Mouse (Mus musculus) kidney, embryonic 16.5 days (tissue): ENCODE results near the gene Rbm38. TPM values are rescaled to one million over a fixed set of nuclear protein-coding genes. Genes with fewer than 3 reads are reported as not detected.
A peak's percentile ranks its signal among the peaks of the same experiment; 100 is the strongest.

ENCODE experiments used
- ATAC-seq: fragments of 200-750 bp; cut with Nextera tagmentation; 2 replicates; pipeline ENCODE4 v1.8.0; 2017; ENCODE audit warnings: moderate TSS enrichment; ENCODE audit not compliant: low FRiP score, low TSS enrichment
- H3K27ac ChIP-seq: fragments of 300-500 bp; sonication (generic); 2 replicates; pipeline ENCODE4 v1.5.1; 2014; ENCODE audit warnings: low read length
- H3K27me3 ChIP-seq: fragments of 300-500 bp; sonication (generic); 2 replicates; pipeline ENCODE4 v1.6.1; 2014; ENCODE audit warnings: low read length, control low read depth, mixed read lengths; ENCODE audit not compliant: insufficient read depth
- H3K36me3 ChIP-seq: fragments of 300-500 bp; sonication (generic); 2 replicates; pipeline ENCODE4 v1.6.1; 2014; ENCODE audit warnings: low read length, control low read depth, mixed read lengths; ENCODE audit not compliant: insufficient read depth
- H3K4me1 ChIP-seq: fragments of 300-500 bp; sonication (generic); 2 replicates; pipeline ENCODE4 v1.6.1; 2014; ENCODE audit warnings: low read length, control low read depth, mixed read lengths; ENCODE audit not compliant: insufficient read depth
- H3K4me2 ChIP-seq: fragments of 300-500 bp; sonication (generic); replicated peaks from 2 replicates; pipeline ENCODE4 v1.6.1; 2014; ENCODE audit warnings: low read depth, low read length
- H3K4me3 ChIP-seq: fragments of 300-500 bp; sonication (generic); 2 replicates; pipeline ENCODE4 v1.5.1; 2014; ENCODE audit warnings: mild to moderate bottlenecking, low read length
- H3K9ac ChIP-seq: fragments of 300-500 bp; sonication (generic); replicated peaks from 2 replicates; pipeline ENCODE4 v1.6.1; 2014; ENCODE audit warnings: low read length
- H3K9me3 ChIP-seq: fragments of 300-500 bp; sonication (generic); 2 replicates; pipeline ENCODE4 v1.6.1; 2016; ENCODE audit warnings: low read length, control low read depth
- WGBS: fragments of 180-500 bp; shearing (Covaris S2); extraction: QIAGEN DNeasy Blood & Tissue Kit; methylation state at CpG from one replicate; pipeline ENCODE4 v1.1.7; 2014; 5-methylcytosine and 5-hydroxymethylcytosine counted together
- polyA plus RNA-seq: library from polyadenylated mRNA; unstranded; fragments of >200 nt; fragmentation: Nextera tagmentation; extraction: Ambion mirVana; gene quantifications from 2 replicates; pipeline ENCODE4 v1.2.1, GENCODE M21; 2015

Rbm38 gene
- polyA plus RNA-seq, 1 experiment from 2014 or later, result 35.4 TPM

DNA sequence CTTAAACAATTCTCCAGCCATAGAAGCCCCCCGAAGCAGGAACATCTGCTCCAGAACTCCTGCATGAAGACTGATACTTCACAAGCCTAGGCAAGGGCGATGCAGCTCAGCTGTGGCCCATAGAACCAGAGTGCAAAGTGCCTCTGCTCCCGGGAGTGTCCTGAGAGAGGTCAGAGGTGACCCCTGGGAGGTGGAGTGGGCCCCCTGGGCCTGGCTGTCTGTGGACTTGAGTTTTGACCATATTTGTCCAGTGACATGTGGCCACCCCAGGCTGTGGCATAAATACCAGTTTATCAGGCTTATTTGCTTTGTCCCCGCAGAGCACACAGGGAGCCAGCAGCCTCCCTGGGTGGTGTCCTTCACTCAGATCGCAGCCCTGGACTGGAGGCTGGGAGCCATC lies 20.9 kb downstream of the Rbm38 start:
- H3K4me2 ChIP-seq, result no peak overlapping the region

DNA sequence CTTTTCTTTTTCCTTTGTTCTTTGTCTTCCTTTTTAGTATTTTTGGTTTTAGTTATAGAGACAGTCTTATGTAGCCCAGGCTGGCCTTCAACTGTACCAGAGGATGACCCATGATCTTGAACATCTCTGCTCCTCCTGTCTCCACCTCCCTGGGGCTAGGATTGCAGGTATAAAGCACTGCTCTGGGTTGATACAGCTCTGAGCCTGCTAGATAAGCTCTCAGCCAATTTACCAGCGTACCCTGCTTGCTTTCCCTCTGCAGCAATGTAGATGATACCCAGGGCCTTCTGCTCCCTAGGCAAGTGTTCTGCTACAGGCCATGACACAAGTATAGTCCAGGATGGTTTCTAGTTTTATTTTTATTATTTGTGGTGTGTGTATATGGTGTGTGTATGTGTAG lies 21.6 kb downstream of the Rbm38 start:
- ATAC-seq, result no peak
- 93% methylated on average over 1 of the region's 1 CpGs for whole genome bisulfite sequencing
- no peak overlapping the region for H3K9ac ChIP-seq
- H3K27ac ChIP-seq, result no peak overlapping the region
- peaks cover 14% of the 10 kb centered on the region for H3K4me1 ChIP-seq
- H3K4me2 ChIP-seq, result no peak overlapping the region
- H3K9me3 ChIP-seq, result no peaks in the 10 kb centered on the region
- no peak overlapping the region for H3K4me3 ChIP-seq
- H3K36me3 ChIP-seq, result no peaks in the 10 kb centered on the region
- no peaks in the 10 kb centered on the region for H3K27me3 ChIP-seq

More for the DNA sequence above, 20.9 kb downstream of the Rbm38 start:
- peaks cover 8% of the 10 kb centered on the region for H3K4me1 ChIP-seq
- no peak overlapping the region for H3K9ac ChIP-seq
- H3K27ac ChIP-seq, result no peak overlapping the region
- H3K36me3 ChIP-seq, result no peaks in the 10 kb centered on the region
- no peaks in the 10 kb centered on the region for H3K9me3 ChIP-seq
- 52% methylated on average over 5 of the region's 5 CpGs for WGBS
- H3K4me3 ChIP-seq, result no peak overlapping the region
- no peaks in the 10 kb centered on the region for H3K27me3 ChIP-seq
- no peak for ATAC-seq

DNA sequence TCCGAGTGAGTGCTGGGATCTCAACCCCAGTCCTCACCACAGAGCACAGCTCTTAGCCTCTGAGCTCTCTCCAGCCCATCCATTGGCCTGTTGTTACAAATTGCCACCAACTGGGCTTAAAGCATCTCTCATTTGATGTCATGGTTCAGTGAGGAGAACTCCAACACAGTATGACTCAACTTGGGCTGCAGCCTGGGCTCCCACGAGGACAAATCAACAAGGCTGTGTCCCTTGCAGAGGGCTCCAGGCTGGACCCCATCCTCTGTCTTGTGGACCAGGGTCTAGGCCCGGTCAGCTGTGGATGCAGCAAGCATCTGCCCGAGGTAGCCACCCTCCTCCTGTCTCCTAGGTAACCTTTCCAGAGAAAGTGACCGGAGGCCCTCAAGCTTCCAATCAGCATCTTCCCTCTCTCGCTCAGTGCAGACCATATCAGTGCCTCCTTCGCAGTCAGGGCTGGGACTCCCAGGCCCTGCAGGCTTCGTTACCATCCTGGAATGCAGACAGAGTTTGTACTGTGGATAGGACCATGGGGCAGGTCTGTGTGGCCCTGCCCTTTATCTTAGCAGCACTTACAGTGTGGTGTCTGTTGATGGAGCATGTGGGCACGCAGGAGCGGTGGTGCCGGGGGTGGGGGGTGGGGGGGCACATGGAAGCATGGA lies 22.3 kb downstream of the Rbm38 start:
- Histone ChIP-seq H3K27me3 (no peaks in the 10 kb centered on the region), H3K9me3 (no peaks in the 10 kb centered on the region), H3K4me2 (no peak overlapping the region), H3K36me3 (no peaks in the 10 kb centered on the region), H3K9ac (no peak overlapping the region), H3K4me1 (peaks cover 21% of the 10 kb centered on the region), H3K4me3 (no peak overlapping the region), H3K27ac (peak overlapping the region; percentile 26; the same call in 1 of the 2 replicates)
- 51% methylated on average over 11 of the region's 11 CpGs for whole genome bisulfite sequencing
- ATAC-seq, result peak; percentile 79

DNA sequence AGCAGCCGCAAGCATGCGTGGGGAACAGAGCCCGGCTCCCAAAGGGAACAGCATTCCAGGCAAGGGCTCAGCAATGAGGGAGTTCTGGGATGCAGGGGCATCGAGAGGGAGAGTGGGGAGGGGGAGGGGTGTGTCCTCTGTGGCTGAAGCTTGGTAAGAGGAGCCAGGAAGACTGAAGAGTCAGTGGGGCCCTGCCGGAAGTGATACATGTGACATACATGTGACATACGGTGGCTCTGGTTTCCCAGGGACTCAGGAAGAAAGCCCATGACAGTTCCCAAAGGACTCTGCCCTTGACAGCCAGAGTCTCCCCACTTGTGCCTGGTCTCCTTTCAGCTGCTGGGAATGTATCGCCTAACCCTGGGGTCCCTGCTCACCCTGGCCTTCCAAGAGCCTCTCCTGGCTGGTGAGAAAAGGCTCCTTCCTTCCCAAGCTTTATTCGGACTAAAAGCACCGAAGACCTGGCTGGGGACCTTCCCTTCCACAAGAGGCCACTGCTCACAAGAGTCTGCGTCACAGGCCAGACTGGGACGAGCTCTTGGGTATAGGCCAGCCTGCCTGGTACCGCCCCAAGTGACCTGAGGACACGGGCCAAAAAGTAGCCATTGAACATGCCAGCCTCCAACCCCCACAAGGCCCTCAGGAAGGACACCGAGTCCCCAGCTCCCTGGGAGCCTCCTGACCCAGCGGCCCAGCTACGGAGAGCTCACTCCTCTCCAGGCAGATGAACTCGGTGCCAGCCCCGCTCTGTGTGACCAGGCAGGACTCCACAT lies 24.1 kb downstream of the Rbm38 start:
- H3K9ac ChIP-seq, result no peak overlapping the region
- H3K27me3 ChIP-seq, result no peaks in the 10 kb centered on the region
- no peaks in the 10 kb centered on the region for H3K36me3 ChIP-seq
- H3K4me3 ChIP-seq, result no peak overlapping the region
- H3K9me3 ChIP-seq, result no peaks in the 10 kb centered on the region
- WGBS, result 68% methylated on average over 18 of the region's 18 CpGs
- H3K4me2 ChIP-seq, result no peak overlapping the region
- no peak overlapping the region for H3K27ac ChIP-seq
- peaks cover 28% of the 10 kb centered on the region for H3K4me1 ChIP-seq
- no peak for ATAC-seq

DNA sequence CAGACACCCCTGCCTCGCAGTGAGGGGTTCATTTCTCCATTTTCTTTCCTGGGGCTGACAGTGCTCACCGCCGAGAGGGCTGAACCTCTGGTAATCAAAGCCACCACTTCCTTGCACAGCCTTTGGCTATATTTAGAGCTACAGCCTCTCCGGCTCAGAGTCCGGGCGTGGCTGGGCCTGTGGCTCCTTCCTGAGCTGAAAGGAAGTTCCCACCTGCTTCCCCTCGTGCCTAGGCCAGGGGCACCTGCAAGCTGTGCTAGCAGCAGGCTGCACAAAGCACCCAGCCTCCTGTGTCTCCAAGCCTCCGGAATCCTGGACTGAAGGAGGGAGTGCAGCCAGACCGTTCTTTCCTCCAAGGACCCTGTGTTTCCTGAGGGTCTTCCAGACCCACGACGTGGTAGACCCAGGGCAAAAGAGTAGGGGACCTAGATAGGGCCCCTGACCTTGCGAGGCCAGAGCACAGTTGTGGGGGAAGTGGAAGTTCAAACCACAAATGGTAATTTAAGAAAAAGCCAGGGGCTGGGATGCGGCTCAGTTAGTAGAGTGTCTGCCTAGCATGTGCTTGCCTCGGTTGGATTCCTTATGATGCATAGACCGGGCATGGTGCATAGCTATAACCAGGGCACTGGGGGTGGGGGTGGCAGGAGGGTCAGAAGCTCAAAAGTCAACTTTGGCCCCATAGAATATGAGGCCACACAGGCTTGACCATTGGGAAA lies 26.4 kb downstream of the Rbm38 start:
- peaks cover 28% of the 10 kb centered on the region for H3K4me1 ChIP-seq
- H3K4me2 ChIP-seq, result no peak overlapping the region
- peak overlapping the region; percentile 25; the same call in 1 of the 2 replicates for H3K27ac ChIP-seq
- H3K9ac ChIP-seq, result no peak overlapping the region
- H3K9me3 ChIP-seq, result no peaks in the 10 kb centered on the region
- ATAC-seq, result no peak
- no peaks in the 10 kb centered on the region for H3K27me3 ChIP-seq
- H3K4me3 ChIP-seq, result no peak overlapping the region
- 62% methylated on average over 15 of the region's 15 CpGs for WGBS
- H3K36me3 ChIP-seq, result no peaks in the 10 kb centered on the region

DNA sequence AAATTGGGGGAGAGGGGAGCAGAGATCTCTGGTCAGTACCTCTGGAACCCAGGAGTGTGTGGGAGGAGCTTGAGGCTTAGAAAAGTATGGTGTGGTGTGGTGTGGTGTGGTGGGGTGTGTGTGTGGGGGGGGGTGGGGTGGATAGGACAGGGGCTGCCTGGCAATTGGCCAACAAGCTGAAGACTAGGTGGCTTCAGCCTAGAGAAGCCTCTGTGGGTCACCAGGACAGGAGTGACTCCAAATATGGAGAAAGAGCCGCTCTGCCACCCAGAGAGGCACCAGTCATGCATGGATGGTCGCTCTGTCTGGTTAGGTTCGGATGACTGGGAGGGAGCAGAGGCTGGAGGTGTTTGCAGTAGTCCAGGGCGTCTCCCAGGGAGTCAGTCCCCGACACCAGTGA lies 27.2 kb downstream of the Rbm38 start:
- peak; percentile 78 for ATAC-seq
- Histone ChIP-seq H3K36me3 (no peaks in the 10 kb centered on the region), H3K27me3 (no peaks in the 10 kb centered on the region), H3K27ac (peak overlapping the region; percentile 50), H3K9me3 (no peaks in the 10 kb centered on the region), H3K4me1 (peaks cover 27% of the 10 kb centered on the region), H3K9ac (no peak overlapping the region), H3K4me2 (no peak overlapping the region), H3K4me3 (no peak overlapping the region)
- WGBS, result 38% methylated on average over 5 of the region's 5 CpGs

DNA sequence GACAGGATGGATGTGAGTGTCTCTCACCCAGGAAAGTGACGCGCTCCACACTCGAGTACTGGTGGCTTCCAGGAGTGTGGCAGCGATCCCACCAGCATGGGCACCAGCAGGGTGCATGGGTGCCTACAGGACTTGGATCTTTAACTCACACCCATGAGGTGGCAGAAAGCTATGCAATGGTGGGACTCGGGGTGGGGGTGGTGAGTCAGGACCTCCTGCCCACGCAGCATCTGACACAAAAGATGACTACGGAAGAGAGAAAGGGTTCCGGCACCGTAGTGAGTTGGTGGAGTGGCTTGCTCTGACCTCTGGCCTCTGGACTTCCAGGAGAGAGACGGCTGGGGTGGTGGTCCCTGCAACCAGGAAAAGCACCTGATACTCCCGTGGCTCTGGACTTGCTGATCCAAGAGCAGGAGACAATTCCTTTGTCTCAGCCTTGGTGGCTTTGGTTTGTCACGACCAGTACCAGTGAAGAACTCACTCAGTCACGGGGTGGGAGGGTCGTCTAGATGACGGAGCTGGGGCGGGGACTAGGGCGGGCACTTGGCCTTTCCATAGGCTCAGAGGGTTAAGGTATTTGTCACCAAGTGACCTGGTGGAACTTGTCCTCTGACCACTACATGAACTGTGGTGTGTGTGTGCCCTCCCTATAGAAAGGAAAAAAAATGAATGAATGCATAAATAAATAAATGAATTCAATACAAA lies 27.9 kb downstream of the Rbm38 start:
- WGBS, result 49% methylated on average over 17 of the region's 17 CpGs
- H3K4me2 ChIP-seq, result no peak overlapping the region
- peak overlapping the region; percentile 50 for H3K27ac ChIP-seq
- H3K9ac ChIP-seq, result no peak overlapping the region; the same call in 1 of the 2 replicates
- no peak overlapping the region for H3K4me3 ChIP-seq
- H3K27me3 ChIP-seq, result no peaks in the 10 kb centered on the region
- peak; percentile 3; the same call in 1 of the 2 replicates for ATAC-seq
- H3K36me3 ChIP-seq, result no peaks in the 10 kb centered on the region
- H3K4me1 ChIP-seq, result peaks cover 21% of the 10 kb centered on the region
- H3K9me3 ChIP-seq, result no peaks in the 10 kb centered on the region

DNA sequence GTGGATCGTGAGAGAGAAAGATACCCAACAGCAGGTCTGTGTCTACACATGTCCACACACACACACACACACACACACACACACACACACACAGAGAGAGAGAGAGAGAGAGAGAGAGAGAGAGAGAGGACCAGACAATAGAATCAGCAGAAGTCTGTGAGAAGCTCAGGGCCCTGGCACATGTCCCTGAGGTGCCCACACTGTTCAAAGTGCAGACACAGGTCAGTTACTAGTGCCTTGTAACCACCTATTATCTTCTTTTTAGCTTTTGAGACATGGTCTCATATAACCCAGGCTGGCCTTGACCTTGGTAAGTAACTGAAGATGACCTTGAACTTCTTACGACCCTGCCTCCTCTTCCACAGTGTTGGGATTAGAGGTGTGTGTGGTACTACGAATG lies 28.9 kb downstream of the Rbm38 start:
- Histone ChIP-seq H3K4me3 (no peak overlapping the region), H3K27ac (no peak overlapping the region), H3K4me2 (no peak overlapping the region), H3K9ac (no peak overlapping the region), H3K36me3 (no peaks in the 10 kb centered on the region), H3K4me1 (peaks cover 20% of the 10 kb centered on the region), H3K27me3 (no peaks in the 10 kb centered on the region), H3K9me3 (no peaks in the 10 kb centered on the region)
- no peak for ATAC-seq
- 82% methylated on average over 3 of the region's 3 CpGs for WGBS

DNA sequence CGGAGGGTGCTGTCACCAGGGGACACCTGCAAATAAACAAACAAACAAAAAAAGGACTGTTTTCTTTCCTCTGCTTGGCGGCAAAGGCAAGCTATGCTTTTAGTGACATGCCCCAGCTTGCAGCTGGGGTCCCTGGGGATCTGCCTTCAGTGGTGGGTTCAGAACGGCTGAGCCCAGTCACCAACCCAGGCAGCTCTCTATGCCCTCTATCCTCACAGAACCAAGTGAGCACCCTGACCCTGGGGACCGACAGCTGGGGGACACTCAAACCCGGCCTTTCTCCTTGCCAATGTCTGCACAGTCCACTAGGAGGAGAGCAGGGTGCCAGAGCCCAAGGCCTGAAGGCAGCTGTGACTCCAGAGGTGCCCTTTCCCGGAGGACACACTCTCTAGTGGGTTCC lies 29.5 kb downstream of the Rbm38 start:
- Histone ChIP-seq H3K4me3 (no peak overlapping the region), H3K9me3 (no peaks in the 10 kb centered on the region), H3K4me2 (no peak overlapping the region), H3K27ac (no peak overlapping the region), H3K9ac (no peak overlapping the region), H3K36me3 (no peaks in the 10 kb centered on the region), H3K4me1 (peaks cover 20% of the 10 kb centered on the region), H3K27me3 (no peaks in the 10 kb centered on the region)
- no peak for ATAC-seq
- 61% methylated on average over 6 of the region's 6 CpGs for WGBS
